Mouse (Mus musculus) liver, adult 2 months (tissue): Measurements from ENCODE around the gene Myo7a. TPM values are rescaled to one million over a fixed set of nuclear protein-coding genes. Genes with fewer than 3 reads are reported as not detected.

Experiments used
- DNase-seq: peaks from one replicate; pipeline ENCODE4 v3.0.0-alpha.2; 2011; ENCODE audit warnings: low read depth, low spot score; ENCODE audit errors: extremely low read depth
- H3K27ac ChIP-seq: fragments of 200-500 bp; replicated peaks from 2 replicates; pipeline ENCODE4 v1.5.1; 2012; ENCODE audit warnings: low read depth, mild to moderate bottlenecking, control low read depth, inconsistent platforms, low read length; ENCODE audit not compliant: insufficient read depth
- H3K27me3 ChIP-seq: fragments of 200-500 bp; 2 replicates; pipeline ENCODE4 v1.6.1; 2012; ENCODE audit warnings: mild to moderate bottlenecking, moderate library complexity, low read length, inconsistent platforms; ENCODE audit not compliant: control insufficient read depth, insufficient read depth
- H3K36me3 ChIP-seq: fragments of 200-500 bp; 2 replicates; pipeline ENCODE4 v1.6.1; 2012; ENCODE audit warnings: low read length, inconsistent platforms; ENCODE audit not compliant: control insufficient read depth, insufficient read depth
- H3K4me1 ChIP-seq: fragments of 200-500 bp; 2 replicates; pipeline ENCODE4 v1.6.1; 2011; ENCODE audit warnings: low read length; ENCODE audit not compliant: control insufficient read depth, insufficient read depth
- H3K4me3 ChIP-seq: fragments of 200-500 bp; 2 replicates; pipeline ENCODE4 v1.5.1; 2011; ENCODE audit warnings: low read depth, mild to moderate bottlenecking, control low read depth, low read length, moderate library complexity; ENCODE audit not compliant: insufficient read depth
- H3K79me2 ChIP-seq: fragments of 200-500 bp; 2 replicates; pipeline ENCODE4 v1.6.1; 2012; ENCODE audit warnings: inconsistent platforms, mild to moderate bottlenecking, low read length, moderate library complexity; ENCODE audit not compliant: control insufficient read depth, insufficient read depth
- H3K9ac ChIP-seq: fragments of 200-500 bp; 2 replicates; pipeline ENCODE4 v1.6.1; 2012; ENCODE audit warnings: low read depth, mild to moderate bottlenecking, control low read depth, inconsistent platforms, low read length
- CTCF ChIP-seq: fragments of 200-500 bp; IDR thresholded peaks from 2 replicates; pipeline ENCODE4 v1.5.1; 2011; ENCODE audit warnings: low read depth, low read length, control low read depth
- POLR2A ChIP-seq: fragments of 200-500 bp; IDR thresholded peaks from 2 replicates; pipeline ENCODE4 v1.6.1; 2011; ENCODE audit warnings: low read length, control low read depth; ENCODE audit not compliant: insufficient read depth; ENCODE audit errors: extremely low read depth
- WGBS: fragments of 180-500 bp; shearing (Covaris S2); methylation state at CpG from one replicate; pipeline ENCODE4 v1.1.7; 2018; 5-methylcytosine and 5-hydroxymethylcytosine counted together
- polyA plus RNA-seq: library from polyadenylated mRNA; depleted of rRNA; stranded (reverse); fragments of >200 nt; gene quantifications from 2 replicates; pipeline ENCODE4 v1.2.3, GENCODE M21; 2012
- total RNA-seq: library from RNA; depleted of rRNA; stranded (reverse); fragments of >200 nt; gene quantifications from 2 replicates; pipeline ENCODE4 v1.2.3, GENCODE M21; 2014

Gene Myo7a
- total and polyA plus RNA-seq, 2 experiments = 7.0 to 11.0 TPM

DNA sequence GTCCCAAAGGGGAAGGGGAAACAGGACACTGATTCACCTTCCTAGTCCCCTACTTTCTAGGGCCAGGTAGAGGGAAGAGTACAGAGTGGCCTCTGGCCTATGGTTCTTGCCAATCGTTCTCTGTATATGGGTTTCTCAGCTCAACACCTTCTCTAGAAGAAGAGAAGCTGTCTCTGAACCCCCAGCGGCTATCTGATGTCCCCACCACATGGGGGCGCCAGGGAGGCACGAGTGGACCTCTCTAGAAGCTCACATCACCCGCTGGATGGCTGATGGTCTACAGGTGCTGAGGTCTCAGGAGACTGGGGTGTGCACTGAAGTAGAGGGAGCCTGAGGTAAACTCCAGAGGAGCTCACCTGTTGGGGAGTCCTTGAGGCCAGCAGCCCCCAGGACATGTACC is 6.1 kb upstream of the Myo7a start:
- H3K36me3 ChIP-seq = no peaks in the 10 kb centered on the region

DNA sequence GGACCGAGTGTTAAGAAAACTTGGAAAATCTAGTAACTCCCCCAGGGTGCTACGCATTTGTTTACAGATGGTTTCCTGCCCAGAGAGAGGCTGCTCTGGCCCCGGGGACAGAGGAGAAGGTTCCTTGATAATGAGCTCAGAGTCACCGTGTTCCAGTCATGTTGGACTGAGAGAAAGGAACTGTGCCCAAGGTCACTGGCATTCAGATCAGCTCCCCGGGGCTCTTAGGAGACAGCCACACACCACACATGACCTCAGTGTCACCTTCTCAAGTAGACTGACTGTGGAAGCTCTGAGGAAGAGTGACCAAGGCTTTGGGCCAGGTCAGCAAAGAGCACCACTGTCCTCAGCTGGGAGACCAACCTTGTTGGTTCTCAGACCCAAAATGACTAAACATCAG is 5.4 kb upstream of the Myo7a start:
- DNase-seq = peak; percentile 25
- no peak overlapping the region for H3K9ac ChIP-seq
- WGBS = 65% methylated on average over 5 of the region's 5 CpGs
- H3K4me1 ChIP-seq = peaks cover 4% of the 10 kb centered on the region; the same call in 1 of the 2 replicates
- no peaks in the 10 kb centered on the region for H3K79me2 ChIP-seq
- H3K36me3 ChIP-seq = no peaks in the 10 kb centered on the region
- H3K27me3 ChIP-seq = no peaks in the 10 kb centered on the region
- no peak overlapping the region for H3K4me3 ChIP-seq
- no peak overlapping the region for H3K27ac ChIP-seq
- TF ChIP-seq CTCF = no peak
- no peak for TF ChIP-seq POLR2A

More for the DNA sequence above, 6.1 kb upstream of the Myo7a start:
- DNase-seq = peak; percentile 23
- Histone ChIP-seq H3K9ac (no peak overlapping the region), H3K27ac (no peak overlapping the region), H3K4me1 (peaks cover 2% of the 10 kb centered on the region; the same call in 1 of the 2 replicates), H3K27me3 (no peaks in the 10 kb centered on the region), H3K4me3 (no peak overlapping the region), H3K79me2 (no peaks in the 10 kb centered on the region)
- 37% methylated on average over 5 of the region's 5 CpGs for WGBS
- TF ChIP-seq POLR2A (no peak), CTCF (peak; percentile 81)

DNA sequence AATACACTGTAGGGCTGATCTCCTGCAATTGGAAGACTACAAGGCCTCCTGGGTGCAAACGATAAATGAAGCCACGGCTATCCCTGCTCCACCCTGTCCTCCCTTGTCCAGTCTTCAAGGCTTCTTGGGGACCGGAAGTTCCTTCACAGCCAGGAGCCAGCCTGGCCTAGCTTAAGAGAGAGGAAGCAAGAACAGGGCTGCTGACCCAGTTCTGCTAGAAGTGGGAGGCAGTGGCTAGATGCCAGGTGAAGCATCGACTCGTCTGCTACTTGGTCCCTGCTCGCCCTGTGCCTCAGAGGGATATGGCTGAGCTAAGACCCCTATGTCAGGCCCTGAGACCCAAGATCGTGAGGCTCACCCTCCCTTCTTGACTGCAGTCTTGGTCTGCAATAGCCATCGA is 2.3 kb upstream of the Myo7a start:
- no peak overlapping the region for H3K27ac ChIP-seq
- DNase-seq = no peak
- H3K27me3 ChIP-seq = no peaks in the 10 kb centered on the region
- peaks cover 17% of the 10 kb centered on the region for H3K4me1 ChIP-seq
- WGBS = 58% methylated on average over 8 of the region's 8 CpGs
- no peak overlapping the region for H3K4me3 ChIP-seq
- no peaks in the 10 kb centered on the region for H3K36me3 ChIP-seq
- H3K9ac ChIP-seq = no peak overlapping the region
- no peaks in the 10 kb centered on the region for H3K79me2 ChIP-seq
- TF ChIP-seq CTCF = no peak
- no peak for TF ChIP-seq POLR2A

DNA sequence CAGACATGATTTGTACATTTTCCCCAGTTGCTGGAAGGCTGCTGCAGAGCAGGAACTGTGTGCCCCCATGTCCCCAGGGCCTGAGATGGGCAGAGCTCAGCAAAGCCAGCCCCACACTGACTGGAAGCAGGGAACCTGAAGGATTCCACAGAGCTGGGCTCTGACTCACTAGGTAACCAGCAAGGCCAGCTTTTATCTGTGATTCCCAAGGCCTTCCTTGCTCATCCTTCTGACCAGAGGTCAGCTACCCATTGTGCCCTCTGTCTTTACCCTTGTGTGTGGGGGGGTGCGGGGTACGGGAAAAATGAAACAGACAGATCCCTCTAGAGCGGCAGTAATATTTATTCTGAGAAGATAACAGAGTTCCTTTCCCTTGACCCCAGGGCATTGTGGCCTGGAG is 1.9 kb upstream of the Myo7a start:
- no peak for DNase-seq
- no peaks in the 10 kb centered on the region for H3K27me3 ChIP-seq
- H3K4me1 ChIP-seq = peaks cover 17% of the 10 kb centered on the region
- no peak overlapping the region for H3K4me3 ChIP-seq
- no peaks in the 10 kb centered on the region for H3K36me3 ChIP-seq
- H3K79me2 ChIP-seq = no peaks in the 10 kb centered on the region
- H3K27ac ChIP-seq = no peak overlapping the region
- TF ChIP-seq CTCF (no peak), POLR2A (no peak)
- H3K9ac ChIP-seq = no peak overlapping the region
- WGBS = 66% methylated on average over 3 of the region's 3 CpGs

DNA sequence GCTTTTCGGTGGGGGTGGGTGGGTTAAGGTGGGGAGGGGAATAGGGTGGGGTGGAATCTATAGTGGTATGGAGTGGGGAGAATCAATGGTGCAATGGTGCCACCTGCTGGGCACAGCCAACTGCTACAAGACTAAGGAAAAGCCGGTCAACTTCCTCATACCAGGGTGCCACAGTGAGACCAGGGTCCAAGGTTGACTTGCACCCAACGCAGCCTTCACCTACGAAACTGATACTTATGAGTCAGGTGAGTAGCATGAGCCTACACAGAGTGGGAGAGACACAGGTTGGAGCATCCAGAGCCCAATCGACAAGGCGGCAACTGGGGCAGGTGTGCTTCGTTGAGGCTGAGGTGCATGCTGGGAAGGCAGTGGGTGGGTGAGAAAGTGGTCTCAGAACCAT is 1.0 kb upstream of the Myo7a start:
- Histone ChIP-seq H3K9ac (peak overlapping the region; percentile 33), H3K4me1 (peaks cover 17% of the 10 kb centered on the region), H3K36me3 (no peaks in the 10 kb centered on the region), H3K27ac (no peak overlapping the region), H3K79me2 (no peaks in the 10 kb centered on the region), H3K4me3 (peak overlapping the region; percentile 3; the same call in 1 of the 2 replicates), H3K27me3 (no peaks in the 10 kb centered on the region)
- TF ChIP-seq POLR2A (no peak), CTCF (peak; percentile 90)
- 3% methylated on average over 7 of the region's 7 CpGs for WGBS
- DNase-seq = peak; percentile 48

DNA sequence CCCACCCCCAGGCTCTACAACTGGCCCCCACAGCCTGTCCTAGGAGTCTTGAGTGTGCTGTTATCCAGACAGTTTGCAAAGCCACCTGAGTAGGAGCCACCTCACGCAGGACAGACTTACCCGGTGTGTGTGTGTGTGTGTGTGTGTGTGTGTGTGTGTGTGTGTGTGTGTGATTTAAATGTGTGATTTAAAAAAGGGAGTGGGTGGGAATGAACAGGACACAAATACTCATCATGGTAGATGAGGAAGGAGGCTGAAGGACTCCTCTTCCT is 573 bp upstream of the Myo7a start:
- H3K4me1 ChIP-seq = peaks cover 17% of the 10 kb centered on the region
- TF ChIP-seq CTCF (no peak), POLR2A (no peak)
- no peaks in the 10 kb centered on the region for H3K36me3 ChIP-seq
- H3K27me3 ChIP-seq = no peaks in the 10 kb centered on the region
- no peak for DNase-seq
- H3K9ac ChIP-seq = no peak overlapping the region
- 0 out of 2 replicates have a peak overlapping the region, but pooled peaks have one; percentile 64 for H3K27ac ChIP-seq
- H3K4me3 ChIP-seq = no peak overlapping the region
- H3K79me2 ChIP-seq = no peaks in the 10 kb centered on the region
- 58% methylated on average over 2 of the region's 2 CpGs for WGBS
